Mouse (Mus musculus) olfactory bulb, adult 2 months (tissue): Measurements from ENCODE around the gene Slc7a8.

Source experiments
- CTCF ChIP-seq: fragments of 200-500 bp; IDR thresholded peaks from 2 replicates; pipeline ENCODE4 v1.5.1; 2012; ENCODE audit warnings: low read depth, mild to moderate bottlenecking, low read length, moderate library complexity; ENCODE audit not compliant: insufficient read depth
- POLR2A ChIP-seq: fragments of 200-500 bp; IDR thresholded peaks from 2 replicates; pipeline ENCODE4 v1.6.1; 2012; ENCODE audit warnings: mild to moderate bottlenecking, low read depth, low read length, moderate library complexity; ENCODE audit not compliant: insufficient read depth

DNA sequence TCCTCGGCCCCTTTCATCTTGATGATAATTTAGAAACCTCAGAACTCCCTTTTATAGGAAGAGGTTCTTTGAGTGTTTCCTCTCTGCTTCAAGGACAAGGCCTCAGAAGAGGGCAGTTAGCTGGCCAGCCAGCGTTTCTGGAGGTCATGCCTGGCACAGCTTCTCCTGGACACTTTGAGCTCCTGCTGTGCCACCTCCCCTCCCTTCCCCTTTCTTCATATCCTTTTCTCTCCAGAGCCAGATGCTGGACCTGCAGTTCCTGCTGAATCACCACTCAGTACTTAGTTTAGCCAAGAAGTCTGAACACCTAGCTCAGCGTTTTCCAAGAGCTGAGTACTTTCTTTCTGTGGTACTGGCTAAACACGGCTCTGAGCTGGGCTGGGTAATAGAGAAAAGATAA lies 32.5 kb downstream of the Slc7a8 start:
- TF ChIP-seq POLR2A (no peak), CTCF (no peak)
